Mouse (Mus musculus): Measurements from ENCODE around the gene Rgs3. TPM values are rescaled to one million over a fixed set of nuclear protein-coding genes. Genes with fewer than 3 reads are reported as not detected.
A peak's percentile ranks its signal among the peaks of the same experiment; 100 is the strongest.

Gene Rgs3
- polyA plus RNA-seq, 1 experiment = 44.0 TPM

- TF ChIP-seq CTCF (IDR thresholded peaks at IDR 0.05; ENCODE audit: borderline replicate concordance, insufficient read depth, low read length) (no peak), POLR2A (IDR thresholded peaks at IDR 0.05; ENCODE audit: low read depth, low read length) (no peak)
- Histone ChIP-seq H3K27ac (ENCODE audit: insufficient read depth, low read length) (no peak overlapping the region), H3K4me3 (ENCODE audit: insufficient read depth, low read length) (no peak overlapping the region), H3K4me1 (ENCODE audit: control insufficient read depth, insufficient read depth, low read length) (peaks cover 3% of the 10 kb centered on the region; the same call in 1 of the 2 replicates)
Observed at GRCm38 (mm10) chr4:62711159-62711558, 151.5 kb downstream of the Rgs3 start.

- Histone ChIP-seq H3K4me1 (ENCODE audit: control insufficient read depth, insufficient read depth, low read length) (no peaks in the 10 kb centered on the region), H3K27ac (ENCODE audit: insufficient read depth, low read length) (no peak overlapping the region), H3K4me3 (ENCODE audit: insufficient read depth, low read length) (no peak overlapping the region)
- no peak for TF ChIP-seq POLR2A (IDR thresholded peaks at IDR 0.05; ENCODE audit: low read depth, low read length)
- no peak for TF ChIP-seq CTCF (IDR thresholded peaks at IDR 0.05; ENCODE audit: borderline replicate concordance, insufficient read depth, low read length)
Observed at GRCm38 (mm10) chr4:62711582-62711981, 151.9 kb downstream of the Rgs3 start.

- H3K27ac ChIP-seq (ENCODE audit: insufficient read depth, low read length) = no peak overlapping the region
- no peak overlapping the region for H3K4me3 ChIP-seq (ENCODE audit: insufficient read depth, low read length)
- H3K4me1 ChIP-seq (ENCODE audit: control insufficient read depth, insufficient read depth, low read length) = no peaks in the 10 kb centered on the region
- no peak for TF ChIP-seq POLR2A (IDR thresholded peaks at IDR 0.05; ENCODE audit: low read depth, low read length)
- TF ChIP-seq CTCF (IDR thresholded peaks at IDR 0.05; ENCODE audit: borderline replicate concordance, insufficient read depth, low read length) = no peak
Observed at GRCm38 (mm10) chr4:62720861-62721260, 161.2 kb downstream of the Rgs3 start.

GRCm38 (mm10) chr4:62722021-62722426, 162.4 kb downstream of the Rgs3 start:
- Histone ChIP-seq H3K4me1 (ENCODE audit: control insufficient read depth, insufficient read depth, low read length) (no peaks in the 10 kb centered on the region), H3K27ac (ENCODE audit: insufficient read depth, low read length) (no peak overlapping the region), H3K4me3 (ENCODE audit: insufficient read depth, low read length) (no peak overlapping the region)
- TF ChIP-seq POLR2A (IDR thresholded peaks at IDR 0.05; ENCODE audit: low read depth, low read length) (no peak), CTCF (IDR thresholded peaks at IDR 0.05; ENCODE audit: borderline replicate concordance, insufficient read depth, low read length) (no peak)

- Histone ChIP-seq H3K27ac (ENCODE audit: insufficient read depth, low read length) (no peak overlapping the region), H3K4me1 (ENCODE audit: control insufficient read depth, insufficient read depth, low read length) (no peaks in the 10 kb centered on the region), H3K4me3 (ENCODE audit: insufficient read depth, low read length) (no peak overlapping the region)
- TF ChIP-seq POLR2A (IDR thresholded peaks at IDR 0.05; ENCODE audit: low read depth, low read length) (no peak), CTCF (IDR thresholded peaks at IDR 0.05; ENCODE audit: borderline replicate concordance, insufficient read depth, low read length) (no peak)
Observed at GRCm38 (mm10) chr4:62723795-62724194, 164.1 kb downstream of the Rgs3 start.

- Histone ChIP-seq H3K4me3 (ENCODE audit: insufficient read depth, low read length) (no peak overlapping the region), H3K27ac (ENCODE audit: insufficient read depth, low read length) (no peak overlapping the region), H3K4me1 (ENCODE audit: control insufficient read depth, insufficient read depth, low read length) (peaks cover 5% of the 10 kb centered on the region; the same call in 1 of the 2 replicates)
- TF ChIP-seq POLR2A (IDR thresholded peaks at IDR 0.05; ENCODE audit: low read depth, low read length) (no peak), CTCF (IDR thresholded peaks at IDR 0.05; ENCODE audit: borderline replicate concordance, insufficient read depth, low read length) (no peak)
Observed at GRCm38 (mm10) chr4:62726282-62726937, 166.8 kb downstream of the Rgs3 start.

- TF ChIP-seq CTCF (IDR thresholded peaks at IDR 0.05; ENCODE audit: borderline replicate concordance, insufficient read depth, low read length) = peak; percentile 7; the same call in 1 of the 2 replicates
- TF ChIP-seq POLR2A (IDR thresholded peaks at IDR 0.05; ENCODE audit: low read depth, low read length) = no peak
- Histone ChIP-seq H3K4me3 (ENCODE audit: insufficient read depth, low read length) (no peak overlapping the region), H3K4me1 (ENCODE audit: control insufficient read depth, insufficient read depth, low read length) (peaks cover 9% of the 10 kb centered on the region; the same call in 1 of the 2 replicates), H3K27ac (ENCODE audit: insufficient read depth, low read length) (peak overlapping the region; percentile 50)
Observed at GRCm38 (mm10) chr4:62727541-62728303, 168.1 kb downstream of the Rgs3 start.

GRCm38 (mm10) chr4:62728471-62728870, 168.8 kb downstream of the Rgs3 start:
- no peak overlapping the region for H3K4me3 ChIP-seq (ENCODE audit: insufficient read depth, low read length)
- H3K27ac ChIP-seq (ENCODE audit: insufficient read depth, low read length) = peak overlapping the region; percentile 50; the same call in 1 of the 2 replicates
- H3K4me1 ChIP-seq (ENCODE audit: control insufficient read depth, insufficient read depth, low read length) = peaks cover 12% of the 10 kb centered on the region; the same call in 1 of the 2 replicates
- no peak for TF ChIP-seq POLR2A (IDR thresholded peaks at IDR 0.05; ENCODE audit: low read depth, low read length)
- no peak for TF ChIP-seq CTCF (IDR thresholded peaks at IDR 0.05; ENCODE audit: borderline replicate concordance, insufficient read depth, low read length)

- TF ChIP-seq POLR2A (IDR thresholded peaks at IDR 0.05; ENCODE audit: low read depth, low read length) (no peak), CTCF (IDR thresholded peaks at IDR 0.05; ENCODE audit: borderline replicate concordance, insufficient read depth, low read length) (no peak)
- Histone ChIP-seq H3K4me1 (ENCODE audit: control insufficient read depth, insufficient read depth, low read length) (peaks cover 14% of the 10 kb centered on the region; the same call in 1 of the 2 replicates), H3K4me3 (ENCODE audit: insufficient read depth, low read length) (no peak overlapping the region), H3K27ac (ENCODE audit: insufficient read depth, low read length) (peak overlapping the region; percentile 89)
Observed at GRCm38 (mm10) chr4:62729191-62729590, 169.5 kb downstream of the Rgs3 start.

- no peak for TF ChIP-seq POLR2A (IDR thresholded peaks at IDR 0.05; ENCODE audit: low read depth, low read length)
- TF ChIP-seq CTCF (IDR thresholded peaks at IDR 0.05; ENCODE audit: borderline replicate concordance, insufficient read depth, low read length) = no peak
- Histone ChIP-seq H3K4me3 (ENCODE audit: insufficient read depth, low read length) (no peak overlapping the region), H3K4me1 (ENCODE audit: control insufficient read depth, insufficient read depth, low read length) (peaks cover 14% of the 10 kb centered on the region; the same call in 1 of the 2 replicates), H3K27ac (ENCODE audit: insufficient read depth, low read length) (peak overlapping the region; percentile 89)
Observed at GRCm38 (mm10) chr4:62729941-62730340, 170.3 kb downstream of the Rgs3 start.
